Mouse (Mus musculus): ENCODE data around the gene Rbm20. TPM values are rescaled to one million over a fixed set of nuclear protein-coding genes. Genes with fewer than 3 reads are reported as not detected.

Rbm20 gene
- total RNA-seq, 4 experiments from 2014 or later, result 232 to 257 (median 245) TPM

DNA sequence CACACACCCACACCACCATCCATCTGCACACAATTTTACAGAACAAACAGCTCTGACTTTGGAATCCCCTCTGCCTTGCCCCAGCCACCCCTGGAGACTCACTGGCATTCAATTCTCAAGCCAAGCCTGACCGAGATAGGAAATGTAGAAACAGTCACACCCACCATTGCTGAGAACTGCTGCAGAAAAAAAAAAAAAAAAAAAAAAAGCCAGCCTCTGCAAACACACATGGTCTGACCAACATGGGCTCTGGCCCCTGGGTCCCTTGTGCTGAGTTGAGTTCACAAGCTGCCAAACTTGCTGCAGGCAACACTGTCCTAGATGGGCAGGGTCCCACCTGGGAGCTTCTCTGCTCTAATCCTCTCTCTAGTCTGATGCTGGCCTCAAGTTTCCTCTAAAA lies 200.7 kb downstream of the Rbm20 start:
- no peak for DNase-seq (ENCODE audit: low spot score)

- no peak for DNase-seq (ENCODE audit: low spot score)
Observed at GRCm38 (mm10) chr19:53880460-53880859, 203.4 kb downstream of the Rbm20 start.

- no peak for DNase-seq (ENCODE audit: low spot score)
Observed at GRCm38 (mm10) chr19:53881786-53882185, 204.7 kb downstream of the Rbm20 start.

GRCm38 (mm10) chr19:53885450-53885849 lies 208.3 kb downstream of the Rbm20 start:
- DNase-seq (ENCODE audit: low spot score), result no peak

DNA sequence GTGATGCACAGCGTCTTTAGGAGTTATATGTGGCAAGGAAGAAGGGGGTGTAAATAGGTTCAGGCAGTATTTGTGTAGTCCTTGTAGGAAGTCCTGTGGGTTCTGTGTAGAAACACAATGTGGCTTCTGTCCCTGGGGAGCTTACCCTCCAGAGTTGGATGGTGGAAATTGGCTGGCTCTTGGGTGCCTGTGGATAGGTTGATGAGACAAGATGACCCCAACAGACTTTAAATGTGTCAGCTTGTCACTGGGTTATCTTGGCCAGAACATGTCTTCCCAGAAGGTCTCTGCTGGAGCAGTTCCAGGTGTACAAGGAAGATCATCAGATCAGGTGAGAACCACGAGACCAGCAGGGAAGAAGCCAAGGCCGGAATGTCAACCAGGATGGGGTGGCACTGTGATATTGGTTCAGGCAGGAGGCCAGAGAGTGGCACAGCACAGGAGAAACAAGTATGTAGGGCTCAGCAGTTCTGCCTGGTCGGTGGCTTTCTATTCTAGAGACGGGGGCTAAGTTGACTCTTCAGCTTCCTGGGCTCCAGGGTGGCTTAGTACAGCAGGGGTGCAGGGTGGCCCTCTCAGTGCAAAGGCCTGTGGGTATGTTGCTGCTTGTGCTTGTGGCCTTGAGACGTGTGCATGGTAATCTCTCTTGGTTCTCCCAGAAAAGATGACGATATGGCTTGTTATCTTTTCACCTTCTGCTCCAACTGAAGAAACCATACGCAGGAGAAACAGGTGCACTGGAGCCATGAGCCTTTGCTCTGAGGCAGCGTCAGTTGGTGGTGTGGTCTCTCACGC lies 209.7 kb downstream of the Rbm20 start:
- no peak for DNase-seq (ENCODE audit: low spot score)

DNA sequence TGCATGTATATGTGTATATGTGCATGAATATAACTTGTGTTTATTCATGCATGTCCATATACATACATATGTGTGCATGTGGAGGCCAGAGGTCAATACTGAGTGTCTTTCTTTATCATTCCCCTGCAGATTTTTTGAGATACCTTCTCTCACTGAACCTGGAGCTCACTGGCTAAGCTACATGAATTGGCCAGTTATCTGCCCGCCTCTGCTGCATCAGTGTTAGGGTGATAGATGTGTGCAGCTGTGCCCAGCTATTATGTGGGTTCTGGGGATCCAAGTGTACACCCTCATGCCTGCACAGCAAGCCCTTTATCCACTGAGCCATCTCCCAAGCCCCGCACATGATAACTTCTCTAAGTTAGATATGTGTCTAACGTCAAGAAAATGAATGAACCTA lies 210.7 kb downstream of the Rbm20 start:
- DNase-seq (ENCODE audit: low spot score), result no peak

DNA sequence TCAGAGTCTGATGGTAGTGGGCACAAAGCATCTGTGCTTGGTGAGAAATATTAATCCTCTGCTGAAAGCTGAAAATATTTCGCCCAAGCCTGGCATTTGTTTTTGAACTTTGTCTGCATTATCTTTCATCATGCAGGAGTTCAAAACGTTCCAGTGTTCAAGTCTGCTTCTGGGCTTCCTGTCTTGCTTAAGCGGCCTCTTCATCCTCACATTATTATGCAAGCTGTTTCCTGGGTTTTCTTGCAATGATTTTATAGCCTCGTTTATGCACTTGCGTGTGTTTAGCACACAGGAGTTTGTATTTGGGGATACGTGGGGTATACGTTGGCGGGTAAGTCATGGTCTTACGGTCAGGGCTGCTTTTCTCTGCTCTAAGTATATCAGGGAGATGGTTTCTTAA lies 211.2 kb downstream of the Rbm20 start:
- DNase-seq (ENCODE audit: low spot score), result no peak

- no peak for DNase-seq (ENCODE audit: low spot score)
Observed at GRCm38 (mm10) chr19:53889555-53889954, 212.4 kb downstream of the Rbm20 start.

DNA sequence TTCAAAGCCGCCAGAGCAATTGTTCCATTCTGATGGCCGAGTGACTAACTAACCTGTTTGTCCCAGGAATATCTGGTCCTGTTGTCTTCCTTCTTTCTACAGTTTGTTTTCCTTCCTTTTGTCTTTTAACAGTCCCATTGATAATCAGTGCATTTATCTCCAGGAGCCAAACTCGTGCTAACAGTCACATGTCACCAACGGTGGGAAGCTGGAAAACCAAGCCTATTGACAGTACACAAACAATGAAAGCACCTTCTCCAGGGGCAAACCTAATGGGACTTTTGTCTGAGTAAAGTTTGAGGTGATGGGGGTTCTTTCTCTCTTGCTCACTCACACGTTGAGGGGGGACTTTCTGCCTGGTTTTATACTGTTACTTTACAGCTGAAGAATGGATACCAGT lies 213.2 kb downstream of the Rbm20 start:
- DNase-seq (ENCODE audit: low spot score), result no peak

DNA sequence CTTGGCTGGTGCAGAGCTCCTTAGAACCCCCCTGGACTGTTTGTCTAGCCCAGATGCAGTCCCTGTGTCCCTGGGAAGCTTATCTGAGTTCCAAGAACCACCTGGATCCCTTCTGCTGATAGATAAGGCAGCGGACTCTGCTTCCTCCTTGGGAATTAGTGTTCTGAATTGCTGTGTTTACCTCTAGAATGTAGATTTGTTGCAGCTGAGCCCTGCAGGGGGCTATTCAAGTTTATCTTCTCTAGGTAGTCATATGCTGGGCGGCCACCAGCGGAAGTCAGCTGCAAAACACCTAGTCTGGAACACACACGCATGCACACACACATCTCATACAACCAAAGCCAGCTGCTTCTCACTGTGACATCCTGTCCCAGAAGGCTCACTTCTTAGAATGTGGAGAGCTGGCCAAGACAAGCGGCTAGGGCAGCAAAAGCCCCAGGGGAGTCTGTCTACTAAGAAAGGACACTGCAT lies 213.7 kb downstream of the Rbm20 start:
- DNase-seq (ENCODE audit: low spot score), result peak; percentile 46

DNA sequence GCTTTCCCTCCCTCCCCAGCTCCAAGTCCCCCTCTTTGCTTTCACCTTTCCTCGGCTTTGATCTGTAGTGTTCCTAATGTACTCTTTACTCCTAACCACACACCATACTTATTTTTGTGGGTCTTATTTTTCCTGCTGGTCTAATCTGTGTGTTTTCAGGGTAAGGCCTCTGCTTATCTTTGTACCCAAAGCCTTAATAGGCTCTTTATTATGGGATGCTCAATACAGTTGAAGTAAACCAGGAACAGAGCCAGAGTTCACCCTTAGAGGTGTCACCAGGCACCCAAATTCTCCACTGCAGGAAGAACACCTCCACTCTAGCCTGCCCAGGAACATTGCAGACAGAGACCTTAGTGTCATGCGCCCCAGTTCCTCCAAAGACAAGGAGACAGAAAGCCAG lies 214.5 kb downstream of the Rbm20 start:
- no peak for DNase-seq (ENCODE audit: low spot score)

GRCm38 (mm10) chr19:53892061-53892460 lies 215.0 kb downstream of the Rbm20 start, which contains the start of gene Pdcd4:
Pdcd4 (plus strand) TSS chr19:53892231.
- no peak for DNase-seq (ENCODE audit: low spot score)

GRCm38 (mm10) chr19:53892838-53893359 lies 215.8 kb downstream of the Rbm20 start:
- DNase-seq (ENCODE audit: low spot score), result no peak

DNA sequence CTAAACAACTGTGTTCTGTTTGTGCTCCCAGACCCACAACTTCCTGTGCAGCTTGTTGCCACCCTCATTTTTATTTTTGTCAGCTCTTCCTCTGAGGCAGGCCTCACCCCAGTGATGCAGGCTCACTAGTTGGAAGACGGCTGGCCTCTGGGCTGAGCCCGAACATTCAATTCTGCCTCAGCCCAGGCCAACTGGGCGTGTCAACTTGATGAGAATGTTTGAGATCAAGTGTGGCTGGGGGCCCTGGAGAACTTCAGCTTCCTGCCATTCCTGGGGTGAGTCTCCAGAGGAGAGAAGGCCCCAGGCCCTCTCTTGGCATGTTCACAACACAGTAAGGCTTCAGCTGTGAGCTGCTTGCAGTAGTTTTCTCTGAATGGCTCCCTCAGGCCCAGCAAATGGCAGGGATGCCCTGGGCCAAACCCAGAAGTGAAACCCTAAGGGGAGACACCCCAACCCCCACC lies 216.6 kb downstream of the Rbm20 start:
- DNase-seq (ENCODE audit: low spot score), result no peak

GRCm38 (mm10) chr19:53894538-53895121 lies 217.5 kb downstream of the Rbm20 start:
- no peak for DNase-seq (ENCODE audit: low spot score)

DNA sequence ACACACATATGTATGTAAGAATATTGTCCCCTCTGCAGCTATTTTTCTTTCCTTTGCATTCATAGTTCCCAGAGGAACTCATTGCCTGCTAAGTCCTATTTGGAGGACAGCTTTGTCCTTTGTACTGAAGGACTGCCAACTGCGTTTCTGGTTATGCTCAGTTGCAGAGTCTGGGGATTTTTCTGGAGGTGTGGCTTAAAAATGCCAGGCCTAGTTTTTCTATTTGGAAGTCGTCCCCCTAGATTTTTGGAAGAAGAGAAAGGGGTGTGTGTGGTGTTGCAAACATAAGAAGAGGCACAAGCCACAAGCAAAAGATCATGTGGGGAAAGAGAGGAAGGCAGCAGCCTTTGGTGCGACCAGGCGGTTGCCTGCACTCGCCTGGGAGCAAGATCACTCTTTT lies 220.9 kb downstream of the Rbm20 start:
- DNase-seq (ENCODE audit: low spot score), result no peak

- DNase-seq (ENCODE audit: low spot score), result no peak
Observed at GRCm38 (mm10) chr19:53898498-53898897, 221.4 kb downstream of the Rbm20 start.

DNA sequence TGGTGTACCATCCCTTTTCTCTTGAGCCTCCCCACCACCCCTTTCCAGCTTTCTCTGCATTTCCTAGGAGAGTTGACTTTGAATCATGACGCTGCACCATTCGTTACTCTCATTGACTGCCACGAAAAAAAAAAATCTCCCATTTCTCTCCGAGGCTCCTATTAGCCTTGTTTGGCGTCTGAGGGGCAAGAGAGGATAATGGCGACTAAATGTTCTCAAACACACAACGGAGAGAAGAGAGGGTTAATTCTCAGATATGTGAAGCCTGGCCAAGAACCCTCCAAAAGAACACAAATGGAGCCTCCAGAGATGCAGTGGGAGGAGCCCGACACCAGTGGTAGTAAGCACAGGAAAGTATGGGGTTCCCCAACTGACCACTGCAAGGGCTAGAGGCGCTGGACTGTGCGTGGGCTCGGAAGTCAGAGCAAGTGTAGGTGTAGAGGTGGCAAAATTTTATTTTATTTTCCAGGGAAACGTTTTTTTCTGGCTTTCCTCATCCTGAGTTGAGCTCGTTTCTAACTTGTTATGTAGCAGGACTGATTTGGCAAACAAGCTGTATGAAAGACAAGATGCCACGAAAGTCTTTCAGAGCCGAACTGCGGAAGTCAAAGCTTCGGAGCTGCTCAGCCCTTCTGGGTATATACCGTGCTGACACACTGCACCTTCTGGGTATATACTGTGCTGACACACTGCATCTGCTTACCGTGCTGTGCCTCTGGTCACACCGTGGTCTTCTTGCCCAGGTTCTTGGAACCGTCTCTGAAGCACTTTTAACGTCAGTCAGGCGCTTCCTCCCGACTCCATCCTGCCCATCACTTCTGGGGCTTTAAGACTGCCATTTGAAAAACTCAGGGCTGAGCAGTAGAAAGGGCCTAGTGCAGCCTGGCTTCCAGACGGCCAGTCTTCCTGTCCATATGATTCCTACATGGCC lies 222.1 kb downstream of the Rbm20 start:
- DNase-seq (ENCODE audit: low spot score), result no peak

GRCm38 (mm10) chr19:53899941-53900610 lies 223.0 kb downstream of the Rbm20 start:
- no peak for DNase-seq (ENCODE audit: low spot score)

DNA sequence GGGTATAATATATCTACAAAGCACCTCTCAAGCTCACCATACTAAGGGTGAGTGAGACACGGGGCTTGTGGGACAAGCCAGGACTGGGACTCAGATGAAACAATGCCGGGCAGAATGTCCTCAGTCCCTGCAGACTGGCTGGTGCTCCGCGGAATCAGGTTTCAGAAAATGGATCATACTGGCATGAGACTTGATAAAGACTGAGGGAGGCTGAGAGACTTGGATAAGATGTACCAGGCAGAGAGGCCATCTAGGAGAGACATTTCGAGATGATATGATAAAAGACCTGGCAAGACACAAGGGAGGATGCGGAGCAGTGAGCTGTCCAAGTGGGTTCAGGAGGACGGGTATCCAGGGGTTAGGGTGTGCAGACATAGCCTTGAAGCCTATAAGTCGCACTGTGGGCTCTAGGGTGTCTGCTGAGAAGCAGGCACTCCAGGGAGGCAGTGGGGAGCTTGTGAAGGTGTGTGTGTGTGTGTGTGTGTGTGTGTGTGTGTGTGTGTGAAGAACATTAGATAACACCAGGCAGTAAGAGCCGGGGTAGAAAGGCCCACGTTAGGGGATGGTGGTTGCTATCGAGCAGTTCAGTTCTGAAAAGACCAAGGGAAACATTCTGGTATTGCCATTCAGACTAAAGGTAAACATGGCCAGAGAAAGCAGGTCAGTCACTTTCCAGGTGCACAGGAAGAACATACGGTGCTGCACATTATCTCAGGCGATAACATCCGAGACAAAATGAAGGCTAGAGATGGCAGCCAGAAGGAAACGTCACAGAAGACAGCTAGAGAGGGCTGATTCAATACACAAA lies 225.0 kb downstream of the Rbm20 start:
- no peak for DNase-seq (ENCODE audit: low spot score)
